Mouse (Mus musculus): Measurements from ENCODE around the gene Mical2. TPM values are rescaled to one million over a fixed set of nuclear protein-coding genes. Genes with fewer than 3 reads are reported as not detected.

The Mical2 gene
- total RNA-seq, 2 experiments from 2014 or later: 300 to 329 TPM

DNA sequence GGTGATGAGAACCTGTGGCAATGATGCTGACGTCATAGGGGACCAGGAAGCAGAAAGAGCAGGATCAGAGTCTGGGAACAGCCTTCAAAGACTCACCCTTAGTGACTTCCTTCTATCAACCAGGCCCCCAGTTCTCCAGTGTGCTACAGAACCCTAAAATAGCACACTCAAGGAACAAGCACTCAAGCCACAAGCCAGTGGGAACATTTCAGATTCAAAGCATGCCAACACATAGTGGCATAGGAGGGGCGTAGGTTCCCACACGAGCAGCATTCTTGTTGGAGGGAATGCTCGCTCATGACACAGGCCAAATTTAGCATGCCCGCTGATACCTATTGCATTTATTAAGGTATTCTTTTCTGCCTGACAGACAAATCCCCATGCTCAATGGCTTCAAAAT, 35.5 kb downstream of the Mical2 start:
- intact Hi-C loops (cut with DNase I): no loop called here
- no peak for DNase-seq (ENCODE audit: extremely low spot score in 1 of 2, low spot score in 2 of 2)

DNA sequence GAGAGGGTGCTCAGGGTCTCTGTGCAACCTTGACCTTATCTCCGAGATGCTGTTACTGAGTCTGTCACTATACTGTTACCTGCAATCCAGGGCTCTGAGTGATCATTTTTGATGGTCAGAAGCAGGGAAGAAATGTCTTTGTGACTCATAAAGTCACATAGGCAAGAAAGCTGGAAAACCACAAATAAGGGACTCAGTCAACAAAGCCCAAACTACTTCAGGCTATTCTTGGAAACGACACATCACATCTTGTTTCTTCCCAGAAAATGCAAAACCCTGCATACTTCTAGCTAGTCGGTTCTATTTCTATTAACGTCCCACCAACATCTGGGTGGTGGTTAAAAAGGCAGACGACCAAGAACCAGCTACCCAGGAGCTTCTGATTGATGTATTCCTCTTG, 41.6 kb downstream of the Mical2 start:
- no peak for DNase-seq (ENCODE audit: extremely low spot score in 1 of 2, low spot score in 2 of 2)
- intact Hi-C loops (cut with DNase I): no loop called here

DNA sequence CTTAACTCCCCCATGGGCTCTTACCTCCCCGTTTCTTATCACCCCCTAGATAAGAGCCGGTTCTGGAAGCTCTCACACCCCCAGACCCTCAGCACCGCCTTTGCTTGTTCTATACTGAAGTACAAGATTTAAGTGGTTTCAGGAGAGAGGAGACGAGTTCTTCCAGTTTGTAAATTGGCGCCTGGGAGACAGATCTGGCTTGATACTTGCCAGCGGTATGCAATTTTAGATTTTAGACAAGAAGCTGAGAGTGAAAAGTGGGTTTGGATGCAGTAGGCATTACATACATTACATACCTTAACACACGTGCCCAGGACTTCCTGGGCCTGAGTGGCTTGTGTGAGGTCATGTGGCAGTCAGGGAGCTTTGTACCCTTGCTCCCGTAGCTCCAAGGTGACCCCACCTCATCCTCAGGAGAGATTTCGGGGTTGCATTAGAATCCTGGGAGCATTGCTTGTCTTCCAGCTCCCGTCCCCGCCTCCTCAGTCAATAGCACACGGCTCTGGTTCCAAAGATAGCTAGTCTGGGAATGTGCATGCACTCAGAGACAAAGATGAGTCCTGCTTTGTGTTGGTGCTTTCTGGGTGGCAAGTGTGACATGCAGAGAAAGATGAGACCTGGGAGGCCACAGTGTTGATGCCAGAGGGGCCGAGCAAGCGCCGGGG, 43.2 kb downstream of the Mical2 start:
- intact Hi-C loops (cut with DNase I): no loop called here
- DNase-seq (ENCODE audit: extremely low spot score in 1 of 2, low spot score in 2 of 2): no peak

DNA sequence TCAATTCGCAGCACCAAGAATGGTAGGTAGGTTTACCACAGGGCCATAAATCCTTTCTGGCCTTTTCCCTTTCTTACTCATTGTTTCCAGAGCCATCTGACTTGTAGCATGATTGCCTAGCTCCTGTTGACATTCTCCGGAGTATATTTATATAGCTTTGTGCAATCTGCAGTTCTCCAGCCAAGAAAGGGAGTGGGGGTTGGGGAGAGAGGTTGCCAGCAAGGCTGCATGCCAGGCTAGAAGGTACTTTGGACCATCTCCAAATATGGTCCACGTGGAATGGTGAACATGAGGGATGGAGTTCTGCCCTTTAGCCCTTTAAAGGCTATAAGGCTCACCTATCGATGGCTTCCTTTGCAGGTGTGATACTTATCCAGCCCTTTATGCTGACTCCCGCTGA, 45.2 kb downstream of the Mical2 start:
- DNase-seq (ENCODE audit: extremely low spot score in 1 of 2, low spot score in 2 of 2): no peak
- intact Hi-C loops (cut with DNase I): no loop called here

DNA sequence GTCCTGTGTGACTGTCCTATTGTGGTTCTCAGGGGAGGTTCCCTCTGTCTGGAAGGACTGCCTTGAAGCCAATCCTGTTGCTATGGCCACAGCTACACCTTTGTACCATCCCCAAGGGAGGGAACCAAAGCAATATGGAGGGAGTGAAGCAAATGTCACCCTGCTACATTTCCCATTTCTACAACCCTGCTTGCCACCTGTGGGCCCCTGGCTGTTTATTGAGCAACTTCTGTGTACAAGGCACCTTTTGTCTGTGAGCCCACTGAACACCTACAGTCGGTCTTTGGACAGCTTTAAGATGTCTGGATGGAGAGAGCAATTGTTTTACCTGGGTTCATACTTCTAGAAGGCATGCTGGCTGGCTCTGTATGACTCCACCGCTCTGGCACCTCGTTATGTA, 46.0 kb downstream of the Mical2 start:
- no peak for DNase-seq (ENCODE audit: extremely low spot score in 1 of 2, low spot score in 2 of 2)

DNA sequence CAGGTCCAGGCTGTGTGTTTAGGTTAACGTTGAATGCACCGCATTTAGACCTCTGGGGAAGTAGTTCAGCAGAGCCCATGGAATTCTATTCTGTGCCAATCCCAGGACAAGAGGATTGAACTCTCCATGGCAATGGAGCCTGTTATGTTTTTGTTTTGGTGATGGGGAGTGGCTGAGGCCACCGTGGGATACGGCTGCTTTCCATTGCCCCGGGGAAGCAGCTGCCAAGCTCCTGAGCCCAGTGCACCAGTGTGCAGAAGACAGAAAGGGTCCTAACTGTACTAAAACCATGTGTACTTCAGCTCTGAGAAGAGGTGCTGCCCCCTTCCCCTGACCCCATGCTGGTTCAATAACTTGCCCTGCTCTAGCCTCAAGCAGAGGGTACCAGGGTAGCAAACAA, 47.0 kb downstream of the Mical2 start:
- no peak for DNase-seq (ENCODE audit: extremely low spot score in 1 of 2, low spot score in 2 of 2)
- intact Hi-C loops (cut with DNase I): no loop called here

More for the DNA sequence above, 46.0 kb downstream of the Mical2 start:
- intact Hi-C loops (cut with DNase I): no loop called here

DNA sequence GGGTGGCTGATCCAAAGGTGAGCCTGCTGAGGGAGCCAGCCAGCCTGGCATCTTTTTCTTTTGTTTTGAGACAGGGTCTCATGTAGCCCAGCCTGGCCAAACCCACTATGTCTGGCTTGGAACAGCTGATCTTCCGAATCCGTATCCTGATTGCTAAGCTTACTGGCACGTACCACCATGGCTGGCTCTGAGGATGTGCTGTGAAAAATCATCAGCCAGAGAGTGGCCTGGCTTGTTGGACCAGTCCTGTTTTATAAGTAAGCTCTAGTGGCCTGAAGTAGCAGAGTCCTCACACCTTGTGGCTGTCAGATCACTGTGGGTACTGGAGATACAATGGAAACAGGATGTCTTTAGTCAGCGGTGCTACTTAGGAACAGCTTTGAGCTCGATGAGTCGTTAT, 47.8 kb downstream of the Mical2 start:
- intact Hi-C loops (cut with DNase I): no loop called here
- DNase-seq (ENCODE audit: extremely low spot score in 1 of 2, low spot score in 2 of 2): no peak

DNA sequence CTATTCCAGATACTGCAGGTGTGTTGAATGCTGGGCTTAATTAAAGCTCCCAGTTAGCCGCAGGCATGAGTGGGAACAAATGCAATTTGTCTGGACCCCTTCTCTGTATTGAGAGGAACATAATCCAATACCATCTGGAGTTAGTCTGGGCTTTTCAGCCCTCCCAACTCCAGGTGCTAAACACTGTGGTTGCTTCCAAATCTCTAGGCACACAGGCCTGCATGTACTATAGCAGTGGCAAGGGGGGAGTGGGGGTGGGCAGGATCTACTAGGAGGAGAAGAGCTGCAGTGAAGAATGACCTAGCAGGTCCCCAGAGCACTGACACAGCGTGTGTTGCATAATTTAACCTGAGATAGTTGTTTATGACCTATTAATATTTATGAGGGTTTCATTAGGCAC, 49.0 kb downstream of the Mical2 start:
- no peak for DNase-seq (ENCODE audit: extremely low spot score in 1 of 2, low spot score in 2 of 2)
- intact Hi-C loops (cut with DNase I): no loop called here

DNA sequence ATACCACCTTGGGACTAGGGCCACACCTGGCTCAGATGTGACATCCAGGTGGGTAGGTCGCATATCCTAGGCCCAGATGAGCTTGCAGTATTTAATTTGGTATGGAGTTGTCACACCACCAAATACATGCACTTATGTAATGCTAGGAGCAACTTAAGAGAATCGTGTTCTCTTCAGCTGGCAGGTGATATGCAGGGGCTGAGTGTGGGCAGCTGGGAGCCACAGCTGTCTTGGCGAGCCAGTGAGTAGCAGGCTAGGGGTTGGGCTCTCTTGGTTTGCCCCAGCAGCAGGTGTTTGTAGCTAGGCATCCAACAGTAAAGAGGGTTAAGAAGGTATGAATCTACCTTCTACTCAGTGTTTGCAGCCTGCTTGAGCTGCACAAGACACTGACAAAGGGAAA, 49.4 kb downstream of the Mical2 start:
- intact Hi-C loops (cut with DNase I): no loop called here
- no peak for DNase-seq (ENCODE audit: extremely low spot score in 1 of 2, low spot score in 2 of 2)

DNA sequence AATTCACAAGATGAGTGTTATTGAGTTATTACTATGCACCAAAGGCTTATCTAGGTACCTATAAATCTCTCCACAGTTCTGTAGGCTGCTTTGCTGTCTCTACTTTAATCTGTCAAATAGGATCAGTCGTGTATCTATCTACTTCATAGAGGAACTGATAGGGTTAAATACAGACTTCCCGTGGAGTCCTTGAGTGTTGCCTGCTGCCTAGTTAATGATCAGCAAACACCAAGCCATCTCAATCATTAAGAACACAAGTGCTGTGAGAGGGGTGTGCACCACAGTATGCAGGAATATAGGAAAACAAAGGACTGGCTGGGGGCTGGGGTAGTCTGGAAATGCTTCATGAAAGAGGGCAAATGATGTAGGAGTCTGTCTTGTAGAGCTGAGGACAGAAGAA, 50.2 kb downstream of the Mical2 start:
- DNase-seq (ENCODE audit: extremely low spot score in 1 of 2, low spot score in 2 of 2): no peak
- intact Hi-C loops (cut with DNase I): no loop called here

DNA sequence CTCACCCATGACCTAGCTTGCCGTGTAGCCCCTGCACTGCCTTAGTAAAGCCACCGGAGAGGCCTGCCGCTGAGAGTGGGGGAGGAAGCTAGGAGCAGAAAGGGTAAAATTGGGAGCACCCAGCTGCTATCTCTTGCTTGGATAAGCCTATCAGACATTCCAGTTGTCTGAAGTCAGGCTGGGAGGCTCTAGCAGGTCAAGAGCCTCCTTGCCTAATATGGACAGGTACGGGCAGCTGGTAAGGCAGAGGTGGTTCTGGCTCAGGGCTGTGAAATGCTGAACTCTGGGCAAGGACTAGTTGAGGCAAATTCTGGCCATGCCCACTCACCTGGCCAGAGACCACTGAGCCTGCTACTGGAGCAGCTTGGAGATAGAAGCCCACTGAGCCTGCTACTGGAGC, 51.2 kb downstream of the Mical2 start:
- intact Hi-C loops (cut with DNase I): no loop called here
- no peak for DNase-seq (ENCODE audit: extremely low spot score in 1 of 2, low spot score in 2 of 2)

DNA sequence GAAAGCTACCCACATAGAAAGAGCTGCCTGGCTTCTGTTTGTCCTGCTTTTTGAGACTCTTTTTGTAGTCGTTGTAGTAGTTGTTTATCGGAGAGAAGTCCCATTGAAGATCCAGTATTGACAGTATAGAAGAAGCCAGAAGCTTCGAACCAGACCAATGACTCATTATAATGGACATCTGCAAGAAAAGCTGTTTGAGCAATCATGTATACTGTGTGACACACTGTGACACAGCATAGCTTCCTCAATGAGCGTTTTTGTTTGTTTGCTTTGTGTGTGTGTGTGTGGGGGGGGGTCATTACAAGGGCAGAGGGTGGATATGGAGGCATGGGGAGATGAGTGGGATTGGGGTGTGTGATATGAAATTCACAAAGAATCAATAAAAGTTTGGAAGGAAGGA, 53.0 kb downstream of the Mical2 start:
- no peak for DNase-seq (ENCODE audit: extremely low spot score in 1 of 2, low spot score in 2 of 2)
- intact Hi-C loops (cut with DNase I): no loop called here

DNA sequence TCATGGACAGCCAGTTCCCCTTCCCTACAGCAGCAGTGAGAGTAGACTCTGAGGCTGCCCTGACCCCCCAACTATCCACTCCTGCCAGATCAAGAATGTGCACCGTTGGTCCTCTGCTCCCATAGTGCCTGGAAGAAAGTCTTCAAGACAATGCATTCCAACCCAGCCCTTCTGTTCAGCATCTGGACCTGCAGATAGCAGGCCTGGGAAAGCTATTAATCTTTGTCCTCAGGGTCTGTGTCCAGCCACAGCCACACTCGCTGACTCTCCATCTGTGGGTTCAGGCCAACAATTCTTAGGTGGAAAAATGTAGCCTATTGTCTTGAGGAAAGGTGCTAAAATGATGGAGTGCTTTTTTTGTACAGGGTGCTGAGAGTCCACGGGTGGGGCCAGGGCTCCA, 54.8 kb downstream of the Mical2 start:
- intact Hi-C loops (cut with DNase I): no loop called here
- DNase-seq (ENCODE audit: extremely low spot score in 1 of 2, low spot score in 2 of 2): no peak

DNA sequence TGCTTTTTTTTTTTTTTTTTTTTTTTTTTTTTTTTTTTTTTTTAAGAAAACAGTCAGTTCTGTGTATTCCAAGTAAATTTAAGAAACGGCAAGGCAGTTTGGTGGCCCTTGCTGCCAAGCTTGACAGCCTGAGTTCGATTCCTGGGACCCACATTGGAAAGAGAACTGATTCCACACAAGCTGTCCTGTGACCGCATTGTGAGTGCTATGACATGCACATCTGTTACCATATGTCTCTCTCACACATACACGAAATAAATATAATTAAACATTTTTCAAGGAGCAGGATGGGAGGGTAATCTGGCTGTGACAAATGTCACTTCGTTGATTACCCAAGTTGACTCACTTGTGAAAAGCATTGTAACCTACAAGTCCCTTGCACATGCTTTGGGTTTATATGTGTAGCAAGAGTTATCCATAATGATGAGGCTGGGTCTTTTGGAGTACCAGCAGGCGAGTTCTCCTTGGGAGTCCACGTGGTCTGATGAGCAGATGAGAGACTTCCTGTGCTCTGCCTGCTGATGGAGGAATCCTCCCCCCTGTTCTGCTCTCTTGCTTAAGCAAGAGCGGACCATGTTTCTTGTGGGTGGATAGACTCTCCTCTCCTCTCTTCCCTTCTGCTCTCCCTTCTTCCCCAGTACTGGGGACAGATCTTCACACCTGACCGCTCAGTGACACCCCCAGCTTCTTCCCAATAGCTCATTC, 58.1 kb downstream of the Mical2 start:
- intact Hi-C loops (cut with DNase I): no loop called here
- no peak for DNase-seq (ENCODE audit: extremely low spot score in 1 of 2, low spot score in 2 of 2)

DNA sequence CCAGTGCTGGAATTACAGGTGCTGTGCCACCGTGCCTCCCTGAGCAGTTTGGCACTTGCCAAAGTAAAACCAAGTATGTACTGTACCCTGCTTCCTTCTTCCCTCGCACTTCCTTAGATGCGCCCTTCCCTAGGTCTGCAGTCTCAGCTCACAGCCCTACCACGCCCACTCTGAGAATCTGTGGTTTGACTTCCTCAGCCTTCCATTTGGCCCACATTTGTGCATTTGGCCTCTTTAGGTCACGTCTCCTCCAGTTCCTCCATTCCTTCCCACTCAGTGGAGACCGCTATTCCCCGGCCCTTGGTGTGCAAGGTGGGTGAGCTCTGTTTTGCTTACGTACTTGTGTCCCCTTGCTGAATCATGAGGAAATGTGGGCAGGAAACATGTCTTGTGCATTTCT, 59.9 kb downstream of the Mical2 start:
- no peak for DNase-seq (ENCODE audit: extremely low spot score in 1 of 2, low spot score in 2 of 2)
- intact Hi-C loops (cut with DNase I): no loop called here

DNA sequence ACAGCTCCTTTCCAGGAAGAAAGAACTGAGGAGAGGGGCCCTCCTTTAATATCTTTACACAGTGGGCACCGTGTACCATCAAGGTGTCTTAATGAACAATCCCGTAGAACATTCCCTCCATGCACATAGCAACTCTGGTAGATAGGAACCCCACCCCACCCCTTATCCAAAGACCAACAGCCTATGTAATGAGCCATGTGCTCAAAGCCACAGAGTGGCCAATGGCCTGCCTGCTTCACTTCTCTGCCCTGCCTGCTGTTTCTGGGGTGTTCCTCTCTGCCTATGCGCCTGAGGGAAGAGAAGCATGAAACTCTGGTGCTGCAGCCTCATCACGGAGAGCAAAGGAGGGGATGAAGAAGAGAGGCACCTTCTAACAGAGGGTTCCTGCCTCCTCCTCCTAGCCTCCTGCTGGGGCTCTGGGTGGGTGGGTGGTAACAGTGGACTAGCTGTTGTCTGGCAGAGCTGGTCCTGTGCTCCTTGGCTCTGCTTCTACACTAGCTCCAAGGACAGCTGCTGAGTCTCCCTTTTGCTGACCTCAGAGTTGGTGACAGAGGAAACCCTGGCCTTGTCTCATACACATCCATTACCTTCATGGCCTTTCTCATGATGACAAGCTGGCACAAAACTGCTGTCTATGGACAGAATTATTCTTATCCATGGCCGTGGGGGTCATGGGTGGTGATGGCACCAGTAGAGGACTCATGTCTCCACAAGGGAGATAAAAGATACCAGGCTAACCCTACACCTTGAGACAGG, 62.9 kb downstream of the Mical2 start:
- DNase-seq (ENCODE audit: extremely low spot score in 1 of 2, low spot score in 2 of 2): no peak
- intact Hi-C loops (cut with DNase I): no loop called here

DNA sequence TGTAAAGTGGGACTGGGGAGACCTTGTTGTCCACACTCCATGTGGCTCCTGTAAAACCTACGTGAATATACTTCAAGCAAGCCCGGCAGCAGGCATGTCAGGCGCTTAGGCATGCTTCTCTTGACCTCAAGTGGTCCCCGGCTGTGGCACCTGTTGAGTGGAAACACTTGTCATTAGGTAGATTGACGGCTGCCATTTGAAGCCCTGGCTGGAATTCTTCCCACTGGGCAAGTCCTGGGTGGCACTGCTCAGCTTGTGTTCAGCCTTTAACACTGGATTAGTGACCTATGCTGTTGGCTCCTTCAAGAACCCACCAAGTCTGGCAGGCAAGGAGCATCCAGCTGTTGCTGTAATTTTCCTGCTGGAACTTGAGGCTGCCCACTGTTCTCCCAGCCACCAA, 63.9 kb downstream of the Mical2 start:
- DNase-seq (ENCODE audit: extremely low spot score in 1 of 2, low spot score in 2 of 2): no peak
- intact Hi-C loops (cut with DNase I): no loop called here

DNA sequence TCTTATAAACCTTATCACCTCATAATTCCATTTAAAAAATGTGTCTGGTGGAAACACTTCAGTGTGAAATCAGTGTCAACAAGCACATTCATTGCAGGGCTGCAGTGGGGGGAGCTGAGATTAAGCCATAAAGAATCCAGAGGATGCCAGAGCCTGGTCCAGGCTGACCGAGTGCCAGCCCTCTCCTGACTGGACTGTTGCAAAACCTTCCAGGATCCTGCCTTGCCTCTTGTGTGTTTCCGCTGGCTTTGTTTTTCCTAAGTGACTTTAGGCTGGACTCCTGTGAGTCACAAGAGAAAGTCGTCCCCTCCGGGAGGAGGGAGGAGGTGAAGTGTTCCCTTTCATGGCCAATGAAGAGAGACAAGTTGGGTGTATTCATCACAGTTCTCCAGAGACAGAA, 64.3 kb downstream of the Mical2 start:
- DNase-seq (ENCODE audit: extremely low spot score in 1 of 2, low spot score in 2 of 2): no peak
- intact Hi-C loops (cut with DNase I): no loop called here

DNA sequence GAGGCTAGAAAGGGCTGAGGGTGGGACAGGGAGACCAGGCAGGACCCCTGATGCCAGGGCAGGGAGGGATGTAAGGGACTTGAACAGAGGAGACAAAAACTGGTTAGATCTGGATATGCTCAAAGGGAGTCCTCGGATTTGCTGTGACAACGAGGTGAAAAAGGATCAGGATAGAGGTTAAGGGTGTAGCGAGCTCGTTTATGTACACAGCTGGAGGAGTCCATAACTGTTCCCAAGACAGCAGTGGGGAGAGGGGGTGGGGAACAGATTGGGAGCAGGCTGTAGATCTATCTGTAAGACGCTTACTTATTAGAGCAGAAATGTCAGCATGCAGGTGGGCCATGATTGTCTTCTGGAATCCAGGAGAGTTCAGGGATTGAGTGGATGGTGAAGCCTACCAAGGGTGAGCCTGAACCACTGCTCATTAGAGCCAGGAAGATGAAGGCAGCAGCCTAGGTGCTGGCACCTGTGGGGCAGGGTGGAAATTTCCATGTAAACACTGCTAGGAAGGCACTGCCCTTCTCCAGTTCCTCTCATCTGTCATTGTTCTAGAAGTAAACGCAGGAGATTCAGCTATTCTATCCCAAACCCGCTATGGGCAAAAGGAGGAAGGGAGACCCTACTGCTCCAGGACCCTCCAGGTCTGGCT, 67.9 kb downstream of the Mical2 start:
- intact Hi-C loops (cut with DNase I): no loop called here
- no peak for DNase-seq (ENCODE audit: extremely low spot score in 1 of 2, low spot score in 2 of 2)

All from left cerebral cortex, postnatal 10 days (tissue).